Mouse (Mus musculus) embryonic facial prominence, embryonic 10.5 days (tissue): Measurements from ENCODE around the gene Parva. TPM values are rescaled to one million over a fixed set of nuclear protein-coding genes. Genes with fewer than 3 reads are reported as not detected.
A peak's percentile ranks its signal among the peaks of the same experiment; 100 is the strongest.

Source experiments
- DNase-seq: peaks from one replicate; pipeline ENCODE4 v3.0.0-alpha.2; 2017; ENCODE audit warnings: low spot score
- H3K27ac ChIP-seq: fragments of 300-500 bp; sonication (generic); replicated peaks from 2 replicates; pipeline ENCODE4 v1.5.1; 2016; ENCODE audit warnings: mild to moderate bottlenecking
- H3K27me3 ChIP-seq: fragments of 300-500 bp; sonication (generic); replicated peaks from 2 replicates; pipeline ENCODE4 v1.6.1; 2016; ENCODE audit warnings: low read depth, mild to moderate bottlenecking; ENCODE audit not compliant: poor library complexity, severe bottlenecking
- H3K36me3 ChIP-seq: fragments of 300-500 bp; sonication (generic); replicated peaks from 2 replicates; pipeline ENCODE4 v1.6.1; 2016; ENCODE audit warnings: mild to moderate bottlenecking, moderate library complexity
- H3K4me1 ChIP-seq: fragments of 300-500 bp; sonication (generic); 2 replicates; pipeline ENCODE4 v1.6.1; 2016
- H3K4me3 ChIP-seq: fragments of 300-500 bp; sonication (generic); 2 replicates; pipeline ENCODE4 v1.5.1; 2016; ENCODE audit warnings: mild to moderate bottlenecking, moderate library complexity
- H3K9me3 ChIP-seq: fragments of 300-500 bp; sonication (generic); 2 replicates; pipeline ENCODE4 v1.6.1; 2016; ENCODE audit warnings: mild to moderate bottlenecking
- WGBS: fragments of 180-500 bp; shearing (Covaris S2); methylation state at CpG from one replicate; pipeline ENCODE4 v1.1.7; 2016; 5-methylcytosine and 5-hydroxymethylcytosine counted together
- polyA plus RNA-seq: library from polyadenylated mRNA; unstranded; fragments of >200 nt; fragmentation: Nextera tagmentation; extraction: Ambion mirVana; gene quantifications from 2 replicates; pipeline ENCODE4 v1.2.1, GENCODE M21; 2016

Parva gene
- polyA plus RNA-seq, 1 experiment from 2014 or later: 70.3 TPM

GRCm38 (mm10) chr7:112483382-112483781 is 56.1 kb downstream of the Parva start:
- WGBS: 1% methylated on average over 2 of the region's 2 CpGs
- Histone ChIP-seq H3K4me1 (peaks cover 47% of the 10 kb centered on the region), H3K27me3 (no peaks in the 10 kb centered on the region), H3K27ac (peak overlapping the region; percentile 84), H3K36me3 (0 out of 2 replicates have a peak, but pooled peaks cover 4% of the 10 kb centered on the region), H3K4me3 (no peak overlapping the region), H3K9me3 (no peaks in the 10 kb centered on the region)
- no peak for DNase-seq

- H3K4me1 ChIP-seq: peaks cover 41% of the 10 kb centered on the region
- 0 out of 2 replicates have a peak, but pooled peaks cover 2% of the 10 kb centered on the region for H3K36me3 ChIP-seq
- H3K9me3 ChIP-seq: no peaks in the 10 kb centered on the region
- H3K27me3 ChIP-seq: no peaks in the 10 kb centered on the region
- no peak for DNase-seq
- no peak overlapping the region for H3K4me3 ChIP-seq
- 66% methylated on average over 2 of the region's 2 CpGs for WGBS
- H3K27ac ChIP-seq: no peak overlapping the region
These were observed 63.5 kb downstream of the Parva start for GRCm38 (mm10) chr7:112490825-112491224.

- 57% methylated on average over 1 of the region's 1 CpGs for WGBS
- H3K9me3 ChIP-seq: no peaks in the 10 kb centered on the region
- peaks cover 48% of the 10 kb centered on the region for H3K4me1 ChIP-seq
- no peaks in the 10 kb centered on the region for H3K27me3 ChIP-seq
- no peak overlapping the region for H3K4me3 ChIP-seq
- H3K27ac ChIP-seq: no peak overlapping the region; the same call in 1 of the 2 replicates
- DNase-seq: no peak
- H3K36me3 ChIP-seq: no peaks in the 10 kb centered on the region
These were observed 64.4 kb downstream of the Parva start for GRCm38 (mm10) chr7:112491737-112492136.

GRCm38 (mm10) chr7:112495950-112496349 is 68.6 kb downstream of the Parva start:
- Histone ChIP-seq H3K9me3 (no peaks in the 10 kb centered on the region), H3K4me3 (no peak overlapping the region), H3K36me3 (no peaks in the 10 kb centered on the region), H3K27ac (peak overlapping the region; percentile 19; the same call in 1 of the 2 replicates), H3K27me3 (no peaks in the 10 kb centered on the region), H3K4me1 (peaks cover 71% of the 10 kb centered on the region)
- 83% methylated on average over 8 of the region's 8 CpGs for WGBS
- DNase-seq: no peak

- H3K36me3 ChIP-seq: no peaks in the 10 kb centered on the region
- no peaks in the 10 kb centered on the region for H3K9me3 ChIP-seq
- H3K4me1 ChIP-seq: peaks cover 71% of the 10 kb centered on the region
- DNase-seq: no peak
- H3K27ac ChIP-seq: no peak overlapping the region
- WGBS: 71% methylated on average over 7 of the region's 7 CpGs
- H3K4me3 ChIP-seq: no peak overlapping the region
- no peaks in the 10 kb centered on the region for H3K27me3 ChIP-seq
These were observed 69.6 kb downstream of the Parva start for GRCm38 (mm10) chr7:112496921-112497320.

- no peak for DNase-seq
- Histone ChIP-seq H3K27me3 (no peaks in the 10 kb centered on the region), H3K9me3 (no peaks in the 10 kb centered on the region), H3K36me3 (no peaks in the 10 kb centered on the region), H3K4me3 (no peak overlapping the region), H3K27ac (peak overlapping the region; percentile 70), H3K4me1 (peaks cover 87% of the 10 kb centered on the region)
- 67% methylated on average over 9 of the region's 9 CpGs for WGBS
These were observed 71.4 kb downstream of the Parva start for GRCm38 (mm10) chr7:112498591-112499301.

GRCm38 (mm10) chr7:112499453-112500133 is 72.3 kb downstream of the Parva start:
- no peaks in the 10 kb centered on the region for H3K36me3 ChIP-seq
- no peaks in the 10 kb centered on the region for H3K27me3 ChIP-seq
- H3K9me3 ChIP-seq: no peaks in the 10 kb centered on the region
- H3K27ac ChIP-seq: peak overlapping the region; percentile 70
- no peak overlapping the region for H3K4me3 ChIP-seq
- WGBS: 71% methylated on average over 10 of the region's 10 CpGs
- DNase-seq: no peak
- peaks cover 85% of the 10 kb centered on the region for H3K4me1 ChIP-seq

GRCm38 (mm10) chr7:112500134-112500490 is 72.8 kb downstream of the Parva start:
- Histone ChIP-seq H3K36me3 (no peaks in the 10 kb centered on the region), H3K9me3 (no peaks in the 10 kb centered on the region), H3K4me1 (peaks cover 79% of the 10 kb centered on the region), H3K27me3 (no peaks in the 10 kb centered on the region), H3K4me3 (no peak overlapping the region), H3K27ac (peak overlapping the region; percentile 51; the same call in 1 of the 2 replicates)
- WGBS: 41% methylated on average over 7 of the region's 7 CpGs
- DNase-seq: no peak

- no peaks in the 10 kb centered on the region for H3K9me3 ChIP-seq
- H3K4me1 ChIP-seq: peaks cover 66% of the 10 kb centered on the region
- no peaks in the 10 kb centered on the region for H3K27me3 ChIP-seq
- 32% methylated on average over 18 of the region's 18 CpGs for WGBS
- peak; percentile 51 for DNase-seq
- H3K27ac ChIP-seq: peak overlapping the region; percentile 83
- H3K4me3 ChIP-seq: 0 out of 2 replicates have a peak overlapping the region, but pooled peaks have one; percentile 11
- no peaks in the 10 kb centered on the region for H3K36me3 ChIP-seq
These were observed 74.9 kb downstream of the Parva start for GRCm38 (mm10) chr7:112502050-112502809.

GRCm38 (mm10) chr7:112502845-112503244 is 75.5 kb downstream of the Parva start:
- Histone ChIP-seq H3K36me3 (no peaks in the 10 kb centered on the region), H3K9me3 (no peaks in the 10 kb centered on the region), H3K27ac (peak overlapping the region; percentile 83), H3K4me1 (peaks cover 65% of the 10 kb centered on the region), H3K4me3 (0 out of 2 replicates have a peak overlapping the region, but pooled peaks have one; percentile 11), H3K27me3 (no peaks in the 10 kb centered on the region)
- DNase-seq: peak; percentile 37
- WGBS: 28% methylated on average over 5 of the region's 5 CpGs

- peak overlapping the region; percentile 83 for H3K27ac ChIP-seq
- no peaks in the 10 kb centered on the region for H3K36me3 ChIP-seq
- peaks cover 66% of the 10 kb centered on the region for H3K4me1 ChIP-seq
- no peak for DNase-seq
- no peak overlapping the region for H3K4me3 ChIP-seq
- H3K9me3 ChIP-seq: no peaks in the 10 kb centered on the region
- no peaks in the 10 kb centered on the region for H3K27me3 ChIP-seq
- WGBS: 74% methylated on average over 6 of the region's 6 CpGs
These were observed 76.1 kb downstream of the Parva start for GRCm38 (mm10) chr7:112503448-112503847.

GRCm38 (mm10) chr7:112503917-112504316 is 76.6 kb downstream of the Parva start:
- Histone ChIP-seq H3K27ac (peak overlapping the region; percentile 83), H3K36me3 (no peaks in the 10 kb centered on the region), H3K4me1 (peaks cover 66% of the 10 kb centered on the region), H3K9me3 (no peaks in the 10 kb centered on the region), H3K4me3 (no peak overlapping the region), H3K27me3 (no peaks in the 10 kb centered on the region)
- DNase-seq: no peak
- 69% methylated on average over 3 of the region's 3 CpGs for WGBS
